Mouse (Mus musculus): ENCODE results near the gene Ramp1.

Ramp1 gene

DNA sequence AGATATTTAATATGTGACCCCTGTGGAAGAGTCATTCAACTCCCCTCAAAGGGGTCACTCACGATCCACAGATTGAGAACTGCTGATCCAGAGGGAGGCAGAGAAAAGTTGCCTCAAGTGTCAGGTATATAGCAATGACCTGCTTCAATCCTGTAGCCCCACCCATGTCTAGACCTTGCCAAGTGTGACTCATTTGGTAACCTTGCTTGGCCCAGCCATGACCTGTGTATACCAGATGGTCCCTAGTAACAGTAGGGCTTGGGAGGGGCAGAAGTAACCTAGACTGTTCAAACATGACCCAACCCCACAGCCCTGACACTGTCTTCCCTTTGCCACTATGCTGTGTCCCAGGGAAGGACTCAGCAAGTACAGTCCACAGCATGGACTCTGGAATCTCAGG lies 61.1 kb downstream of the Ramp1 start:
- DNase-seq: no peak

- DNase-seq: no peak
These were observed 61.6 kb downstream of the Ramp1 start for GRCm38 (mm10) chr1:91241249-91241648.

- no peak for DNase-seq
These were observed 68.6 kb downstream of the Ramp1 start for GRCm38 (mm10) chr1:91248242-91248641.

GRCm38 (mm10) chr1:91248970-91249369 lies 69.3 kb downstream of the Ramp1 start:
- no peak for DNase-seq

DNA sequence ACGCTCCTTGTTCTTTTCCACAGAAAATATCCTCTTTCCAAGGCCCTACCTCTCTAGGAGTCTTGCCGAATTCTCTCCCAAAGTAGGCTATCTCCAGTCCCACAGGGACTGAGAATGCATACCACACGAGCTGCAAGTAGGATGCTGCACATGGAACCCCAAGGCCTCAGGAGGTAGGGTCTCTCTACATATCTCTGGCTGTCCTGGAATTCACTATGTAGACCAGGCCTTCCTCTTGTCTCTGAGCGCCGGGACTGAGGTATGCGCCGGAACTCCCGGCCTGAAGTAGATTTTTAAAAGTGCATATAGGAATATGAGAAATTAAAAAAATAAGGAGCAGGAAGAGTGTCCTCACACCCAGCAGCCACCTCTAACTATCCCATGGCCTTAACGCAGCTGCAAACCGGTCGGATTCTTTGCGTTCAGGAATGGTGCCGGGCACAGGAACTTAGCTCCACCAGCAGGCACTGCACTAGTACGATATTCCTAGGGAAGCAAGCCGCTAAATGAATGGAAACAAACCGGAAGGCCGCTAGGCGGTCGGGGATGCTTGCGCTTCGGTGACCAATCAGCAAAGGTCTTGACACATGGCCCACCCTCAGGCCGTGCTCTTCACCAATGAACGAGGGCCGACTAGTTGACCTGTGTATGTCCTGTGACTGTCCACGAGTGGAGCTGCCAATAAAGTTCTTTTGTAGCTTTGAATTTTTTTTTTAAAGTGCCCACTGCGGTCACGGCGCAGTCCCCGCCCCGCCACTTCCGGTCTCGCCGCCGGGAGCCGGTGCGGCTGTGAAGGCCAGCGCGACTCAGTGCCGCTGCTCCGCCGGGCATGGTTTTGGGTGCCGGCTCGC lies 70.2 kb downstream of the Ramp1 start, which contains the start of gene Ube2f:
Ube2f (plus strand) TSS at position 741 of the 851 bp plus-strand sequence.
- peak; percentile 98 for DNase-seq

DNA sequence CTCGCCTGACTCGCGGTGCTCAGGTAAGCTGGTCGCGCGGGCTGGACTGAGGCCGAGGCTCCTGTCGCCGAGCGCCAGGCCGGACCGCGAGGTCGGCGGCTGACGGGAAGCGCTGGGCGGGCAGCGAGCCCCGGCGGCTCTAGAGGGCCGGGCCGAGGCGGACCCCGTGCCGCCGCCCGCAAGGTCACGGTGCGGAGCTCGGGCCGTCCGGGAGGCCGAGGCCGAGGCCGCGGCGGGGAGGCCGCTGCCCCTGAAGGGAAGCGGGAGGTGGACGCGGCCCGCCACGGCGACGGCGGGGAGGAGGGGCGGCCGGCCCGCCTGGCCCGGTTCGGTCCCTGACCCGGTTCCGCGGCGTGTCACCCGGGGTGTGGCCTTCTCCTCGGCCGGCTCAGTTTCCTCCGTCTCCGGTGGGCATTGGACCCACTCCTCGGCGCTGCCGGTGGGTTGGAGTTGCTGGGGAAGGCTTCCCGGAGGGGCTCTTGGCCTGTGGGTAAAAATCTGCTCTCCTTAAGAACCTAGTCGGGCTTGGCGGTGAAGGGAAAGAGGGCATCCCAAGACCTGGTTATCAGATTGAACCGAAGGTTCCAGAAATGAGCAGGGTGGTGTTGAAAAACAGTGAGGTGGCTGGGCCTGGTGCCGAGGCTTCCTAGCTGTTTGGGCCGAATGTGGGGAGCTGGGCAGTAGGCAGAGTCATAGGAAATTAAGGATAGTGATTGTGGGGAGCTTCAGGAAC lies 71.0 kb downstream of the Ramp1 start:
- DNase-seq: peak; percentile 10

- DNase-seq: no peak
These were observed 71.6 kb downstream of the Ramp1 start for GRCm38 (mm10) chr1:91251148-91251650.

GRCm38 (mm10) chr1:91251927-91252326 lies 72.3 kb downstream of the Ramp1 start:
- DNase-seq: no peak

- DNase-seq: no peak
These were observed 78.3 kb downstream of the Ramp1 start for GRCm38 (mm10) chr1:91257918-91258317.

GRCm38 (mm10) chr1:91259794-91260193 lies 80.2 kb downstream of the Ramp1 start:
- no peak for DNase-seq

DNA sequence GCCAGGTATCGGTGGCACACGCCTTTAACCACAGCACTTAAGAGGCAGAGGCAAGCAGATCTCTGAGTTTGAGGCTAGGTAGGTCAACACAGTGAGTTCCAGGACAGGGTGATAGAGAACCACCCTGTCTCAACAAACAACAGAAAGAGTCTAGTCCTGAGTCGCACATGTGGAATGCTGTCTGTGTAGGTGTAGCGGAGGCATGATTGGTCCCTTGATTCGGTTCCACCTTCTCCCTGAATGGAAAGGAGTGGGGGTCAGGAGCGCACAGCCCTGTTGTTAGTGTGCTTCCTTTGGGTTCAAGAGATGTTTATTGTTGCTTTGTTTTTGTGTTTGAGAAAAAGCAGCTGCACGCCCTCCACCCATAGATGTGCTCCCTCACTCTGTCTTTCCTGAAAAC lies 82.9 kb downstream of the Ramp1 start:
- no peak for DNase-seq

DNA sequence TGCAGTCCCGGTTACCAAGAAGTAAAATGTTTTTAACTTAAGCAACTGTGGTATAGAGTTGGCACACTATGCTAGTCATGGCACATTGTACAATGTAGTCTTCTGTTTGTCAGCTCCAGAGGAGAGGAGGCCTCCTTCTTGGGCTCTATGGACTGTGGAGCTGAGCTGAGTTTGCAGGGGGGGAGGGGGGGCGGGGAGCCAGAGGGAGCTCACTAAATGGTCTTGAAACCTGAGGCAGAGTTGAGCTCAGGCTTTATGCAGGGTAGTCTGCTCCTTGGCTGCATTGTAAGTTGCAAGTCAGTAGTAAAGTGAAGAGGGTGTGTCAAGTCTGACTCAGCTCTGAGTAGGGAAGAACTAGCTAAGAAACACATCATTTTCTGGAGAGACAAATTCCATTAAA lies 92.6 kb downstream of the Ramp1 start:
- no peak for DNase-seq
